Mouse (Mus musculus): Measurements from ENCODE around the gene Foxd1.

GRCm38 (mm10) chr13:98369046-98369445 lies 15.0 kb downstream of the Foxd1 start:
- TF ChIP-seq CTCF (conservative IDR thresholded peaks at IDR 0.05; ENCODE audit: low read length) (no peak), POU5F1 (IDR thresholded peaks at IDR 0.05; ENCODE audit: borderline replicate concordance, low read length) (no peak)

All from E14TG2a.4 (cell line).